Mouse (Mus musculus): ENCODE measurements around the gene Rora.
A peak's percentile ranks its signal among the peaks of the same experiment; 100 is the strongest.

Rora gene

DNA sequence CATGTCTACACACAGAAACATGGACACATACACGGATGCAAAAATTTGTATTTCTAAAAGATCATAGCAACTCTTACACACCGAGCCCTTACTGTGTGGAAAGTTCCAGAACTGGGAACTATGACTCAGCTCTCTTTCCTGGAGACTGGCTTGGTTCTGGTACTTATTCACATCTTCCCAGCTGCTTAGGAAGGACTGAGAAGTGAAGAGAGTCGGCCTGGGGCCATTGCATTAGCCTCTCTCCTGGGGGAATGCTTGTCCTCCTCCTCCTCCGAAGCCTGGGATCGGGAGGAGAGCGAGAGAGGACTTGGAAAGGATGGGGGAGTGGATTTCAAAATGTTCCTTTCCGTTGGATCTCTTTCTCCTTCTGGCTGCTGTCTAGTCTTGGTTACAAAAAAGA is 511.1 kb downstream of the Rora start:
- no peak for DNase-seq

DNA sequence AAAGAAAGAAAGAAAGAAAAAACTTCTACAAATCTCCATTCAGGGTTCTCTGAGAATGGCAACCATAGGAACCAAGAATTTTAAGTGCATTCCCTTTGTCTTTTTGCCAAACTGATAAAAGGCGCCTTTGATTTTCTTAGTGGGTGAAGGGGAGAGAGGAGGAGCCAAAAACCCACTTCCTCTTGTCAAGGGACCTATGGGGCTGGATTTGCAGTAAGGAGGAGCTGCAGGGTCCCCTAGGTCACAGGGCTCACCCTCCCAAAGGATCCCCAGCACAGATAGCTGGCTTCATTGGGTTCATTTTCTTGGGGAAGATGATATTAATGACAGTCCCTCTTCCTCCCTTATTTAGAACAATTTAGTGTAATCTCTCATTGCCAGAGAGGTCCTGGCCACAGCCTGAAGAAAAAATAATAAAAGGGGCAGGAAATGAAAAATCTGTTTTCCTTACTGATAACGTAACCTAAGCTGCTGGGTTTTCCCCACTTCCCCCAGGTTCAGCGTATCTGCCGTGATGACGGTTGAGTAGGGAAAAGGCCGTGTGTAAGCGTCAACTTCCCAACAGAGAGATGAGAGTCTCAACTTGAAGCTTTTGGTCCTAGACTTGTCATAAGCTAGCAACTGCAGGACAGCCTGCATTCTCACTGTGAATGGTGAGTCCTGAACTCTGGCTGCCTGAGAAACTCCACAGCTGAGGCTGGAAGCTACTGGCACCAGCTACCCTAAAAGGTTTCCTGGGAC is 511.7 kb downstream of the Rora start:
- DNase-seq: no peak

DNA sequence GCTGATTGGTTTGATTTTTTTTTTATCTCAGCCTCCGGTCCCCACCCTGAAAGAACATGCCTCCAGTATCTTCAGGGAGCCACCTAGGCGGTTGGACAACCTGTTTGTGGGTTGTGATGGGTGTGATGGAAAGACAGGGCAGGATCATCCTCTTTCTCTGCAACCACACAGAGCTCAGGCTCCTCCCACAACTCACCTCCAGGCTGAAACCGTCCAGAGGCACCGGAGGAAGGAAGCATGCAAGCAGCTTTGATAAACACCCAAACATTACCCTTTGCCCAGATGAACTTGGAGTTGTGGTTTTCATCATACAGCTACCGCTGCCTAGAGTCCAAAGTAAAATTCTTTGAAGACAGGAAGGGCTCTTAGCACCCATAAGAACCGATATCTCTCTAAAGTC is 520.5 kb downstream of the Rora start:
- DNase-seq: no peak

DNA sequence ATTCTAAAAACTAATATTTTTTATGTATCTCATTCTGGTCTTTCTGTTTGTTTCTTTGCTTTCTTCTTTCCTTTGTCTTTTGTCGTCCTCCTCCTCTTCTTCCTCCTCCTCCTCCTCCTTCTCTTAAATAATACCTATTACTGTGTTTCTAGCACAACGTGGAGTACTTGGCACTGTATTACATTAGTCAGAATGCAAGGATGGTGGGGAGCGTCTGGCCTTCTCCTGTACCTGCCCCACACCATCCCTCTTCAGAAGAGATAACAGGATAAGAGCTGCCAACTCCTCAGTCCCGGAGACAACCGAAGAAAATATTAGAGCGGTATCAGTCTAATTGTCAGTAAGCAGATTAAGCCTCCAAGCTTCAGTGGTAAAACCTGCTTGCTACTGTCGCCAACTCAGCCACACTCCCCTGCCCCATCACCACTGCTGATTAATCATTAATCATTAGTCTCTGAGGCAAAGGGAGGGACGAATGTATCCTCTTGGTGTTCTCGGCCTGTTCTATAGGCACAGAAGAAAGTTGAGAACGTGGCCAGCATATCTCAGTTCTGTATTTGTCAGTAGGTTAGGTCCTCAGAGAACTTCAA is 521.0 kb downstream of the Rora start:
- DNase-seq: no peak

DNA sequence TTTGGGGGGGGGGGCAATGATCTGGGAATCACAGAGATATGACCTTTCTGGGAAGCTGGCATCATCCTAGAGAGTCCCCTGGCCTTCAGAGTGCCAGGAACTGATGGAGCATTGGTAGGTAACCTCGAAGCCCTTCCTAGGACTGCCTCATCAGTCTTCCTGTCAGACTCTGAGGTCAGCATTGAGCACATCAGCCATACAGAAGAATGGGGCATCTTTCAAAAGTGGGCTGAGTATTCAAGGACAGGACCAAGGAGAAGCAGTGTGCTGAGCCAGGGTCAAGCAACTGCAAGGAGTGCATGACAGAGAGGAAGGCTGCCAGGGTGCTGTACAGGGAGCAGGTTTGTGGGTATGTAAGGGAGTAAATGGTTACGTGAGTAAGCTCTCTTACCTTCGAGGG is 523.4 kb downstream of the Rora start:
- no peak for DNase-seq

DNA sequence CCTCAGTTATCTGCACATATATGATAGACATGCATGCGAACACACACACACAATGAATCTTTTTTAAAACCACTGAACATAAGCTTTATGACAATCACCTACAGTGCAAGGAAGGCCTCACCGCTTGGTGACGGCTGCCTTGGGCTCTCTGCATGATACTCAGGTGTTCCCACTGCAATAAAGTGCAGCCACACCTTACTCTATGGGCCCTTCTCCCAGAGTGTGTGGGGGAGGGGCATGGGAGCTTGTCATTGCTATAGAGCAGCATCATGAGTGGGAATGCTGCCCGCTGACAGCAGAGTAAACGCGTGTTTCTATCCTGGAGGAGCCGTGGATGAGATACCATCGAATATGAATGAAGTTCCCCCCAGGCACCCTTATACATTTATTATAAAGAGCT is 525.6 kb downstream of the Rora start:
- DNase-seq: peak in 1 of 2 experiments; percentile 40

DNA sequence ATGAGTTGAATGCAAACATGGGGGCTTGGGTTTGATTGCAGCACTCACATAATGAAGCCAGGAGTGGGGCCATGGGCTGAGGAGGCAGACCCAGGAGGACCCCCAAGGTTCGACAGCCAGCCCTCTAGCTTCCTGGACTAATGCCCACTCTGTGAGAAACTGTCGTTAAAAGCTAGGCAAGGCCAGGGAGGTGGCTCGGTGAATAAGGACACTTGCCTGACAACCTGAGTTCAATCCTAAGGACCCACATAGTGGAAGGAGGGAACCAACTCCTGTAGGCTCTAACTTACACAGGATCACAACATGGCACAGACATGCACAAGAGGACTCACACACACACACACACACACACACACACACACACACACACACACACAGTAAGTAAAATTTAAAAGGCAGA is 527.4 kb downstream of the Rora start:
- no peak for DNase-seq

DNA sequence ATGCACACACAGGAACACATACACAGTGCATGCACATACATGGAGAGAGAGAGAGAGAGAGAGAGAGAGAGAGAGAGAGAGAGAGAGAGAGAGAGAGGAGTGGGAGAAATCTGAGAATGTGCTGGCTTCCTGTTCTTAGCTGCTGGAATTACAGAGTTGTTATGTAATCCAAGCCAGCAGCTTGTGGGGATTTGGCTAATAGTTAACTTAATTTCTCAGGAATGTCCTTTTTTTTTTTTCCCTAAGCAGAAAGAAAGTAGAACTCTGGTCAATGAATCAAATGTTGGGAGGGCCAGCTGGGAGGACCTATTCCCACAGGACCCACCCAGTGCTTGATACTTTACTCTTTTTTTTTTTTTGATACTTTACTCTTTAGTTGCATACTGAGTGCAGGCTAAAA is 527.8 kb downstream of the Rora start:
- DNase-seq: peak in 1 of 2 experiments; percentile 13

DNA sequence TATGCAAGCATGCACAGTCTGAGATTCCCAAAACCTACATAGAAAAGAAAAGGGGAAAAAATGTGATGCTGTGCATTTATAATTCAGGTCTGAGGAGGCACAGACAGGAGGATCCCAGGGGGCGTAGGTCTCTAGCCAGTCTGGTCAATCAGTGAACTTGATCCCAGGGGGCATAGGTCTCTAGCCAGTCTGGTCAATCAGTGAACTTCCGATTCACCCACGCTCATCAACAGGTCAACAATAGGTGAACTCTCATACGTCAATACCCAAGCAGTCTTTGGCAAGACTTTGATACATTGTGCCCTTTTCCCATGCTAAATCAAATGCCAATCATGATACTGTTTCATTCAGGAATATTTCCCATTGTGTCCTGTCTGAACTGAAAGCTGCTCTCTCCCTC is 530.3 kb downstream of the Rora start:
- no peak for DNase-seq

DNA sequence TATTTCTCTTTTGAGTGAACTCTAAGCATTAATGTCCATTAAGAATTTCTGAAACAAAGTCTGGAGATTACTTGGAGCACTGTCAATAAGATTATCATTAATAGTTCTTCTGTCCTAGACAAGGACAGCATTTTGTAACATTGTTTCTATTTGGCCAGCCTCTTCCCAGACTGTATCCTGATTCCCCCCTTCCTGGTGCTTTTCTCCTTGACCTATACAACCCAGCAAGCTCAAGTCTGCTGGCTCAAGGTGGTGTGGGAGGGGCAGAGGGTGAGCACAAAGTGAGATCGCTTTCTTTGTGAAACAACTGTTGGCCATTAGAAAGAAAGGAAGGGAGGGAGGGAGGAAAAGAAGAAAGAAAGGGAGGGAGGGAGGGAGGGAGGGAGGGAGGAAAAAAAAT is 537.1 kb downstream of the Rora start:
- no peak for DNase-seq

DNA sequence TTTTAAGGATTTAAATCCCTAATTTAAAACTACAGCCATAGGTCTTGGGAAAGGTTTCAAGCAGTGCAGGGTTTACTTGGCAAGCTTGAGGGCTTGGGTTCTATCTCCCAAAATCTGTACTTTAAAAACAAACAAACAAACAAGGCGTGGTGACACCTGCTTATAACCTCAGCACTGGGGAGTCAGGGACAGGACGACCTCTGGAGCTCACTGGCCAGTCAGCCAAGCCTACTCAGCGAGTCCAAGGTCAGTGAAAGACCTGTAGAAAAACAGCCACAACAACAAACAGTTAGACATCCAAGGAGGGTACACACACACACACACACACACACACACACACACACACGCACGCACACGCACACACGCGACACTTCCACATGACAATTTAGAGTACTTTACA is 538.9 kb downstream of the Rora start:
- no peak for DNase-seq

DNA sequence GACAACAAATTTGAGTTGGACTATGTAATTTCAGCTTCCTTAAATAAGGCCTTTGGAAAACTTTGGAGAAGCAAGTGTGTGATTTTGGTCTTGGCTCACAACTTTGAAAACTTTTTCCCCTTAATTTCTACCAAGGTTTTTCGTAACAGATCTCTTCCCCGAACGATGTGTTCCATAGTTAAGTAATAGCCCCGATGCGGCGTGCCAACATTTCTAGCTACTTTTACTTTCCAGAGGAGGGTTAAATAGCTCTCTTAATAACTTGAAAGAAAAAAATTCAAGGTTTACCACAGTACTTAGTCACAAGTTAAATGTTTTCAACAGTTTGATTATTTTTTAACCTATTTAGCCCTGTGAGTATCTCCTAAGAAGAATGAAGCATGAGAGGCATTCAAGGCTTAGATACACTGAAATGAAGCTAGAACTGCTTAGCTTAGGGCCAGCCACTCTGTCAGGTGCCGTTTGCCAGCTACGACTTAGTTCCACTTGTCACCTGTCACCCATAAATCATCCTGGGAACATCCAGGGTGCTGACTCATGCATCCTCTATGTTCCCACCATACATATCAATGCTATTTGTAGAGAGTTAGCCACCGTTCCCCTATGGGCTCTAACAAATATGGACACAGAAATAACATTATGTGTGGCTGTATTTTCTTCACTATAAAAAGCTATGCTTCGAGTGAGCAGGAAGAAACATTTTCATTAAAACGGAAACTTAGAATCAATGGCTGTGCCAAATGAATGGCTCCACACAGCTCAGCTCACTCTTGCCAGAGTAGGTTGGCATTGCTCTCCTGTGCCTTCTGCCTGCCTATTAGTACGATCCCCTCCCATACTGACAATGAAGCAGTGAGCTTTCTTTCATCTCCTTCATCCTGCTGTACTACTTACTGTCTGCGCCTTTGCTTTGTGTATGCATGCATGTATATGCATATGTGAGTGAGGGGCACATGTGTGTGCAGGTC is 541.3 kb downstream of the Rora start:
- no peak for DNase-seq

DNA sequence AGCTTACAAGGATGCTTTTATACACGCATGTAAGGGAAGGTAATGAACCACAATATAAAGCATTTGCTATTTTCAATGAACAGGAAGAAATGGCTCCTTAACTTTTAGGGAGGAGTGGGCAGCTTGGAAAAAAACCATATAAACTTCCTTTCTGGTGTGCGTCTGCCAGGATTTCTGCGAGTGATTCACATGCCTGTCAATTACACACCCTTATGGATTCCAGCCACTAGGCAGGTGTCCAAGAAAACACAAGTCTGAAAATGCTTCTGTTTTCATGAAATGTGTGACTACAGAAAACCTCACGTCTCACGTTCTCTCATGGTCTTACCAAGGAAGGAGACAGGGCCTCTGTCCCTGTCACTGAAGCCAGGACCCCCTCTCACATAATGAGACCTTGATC is 560.2 kb downstream of the Rora start:
- peak in 1 of 2 experiments; percentile 19 for DNase-seq

DNA sequence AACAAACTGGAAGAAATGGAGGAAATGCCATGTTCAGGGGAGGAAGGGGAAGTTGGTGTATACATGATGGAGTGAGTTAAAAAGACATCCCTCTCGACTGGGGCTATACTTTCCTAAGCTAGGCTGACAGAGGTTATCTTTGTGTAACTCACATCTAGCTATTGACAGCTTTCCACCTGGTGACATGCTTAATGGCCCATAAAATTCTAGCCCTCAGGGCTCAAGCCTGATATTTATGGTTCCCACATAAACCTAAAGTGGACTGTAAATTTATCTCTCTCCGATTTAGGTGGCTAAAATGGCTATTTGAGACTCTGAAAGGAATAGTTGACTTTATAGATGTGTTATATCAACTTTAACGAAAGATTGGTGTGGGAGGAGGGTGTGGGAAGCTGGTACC is 571.3 kb downstream of the Rora start:
- no peak for DNase-seq

DNA sequence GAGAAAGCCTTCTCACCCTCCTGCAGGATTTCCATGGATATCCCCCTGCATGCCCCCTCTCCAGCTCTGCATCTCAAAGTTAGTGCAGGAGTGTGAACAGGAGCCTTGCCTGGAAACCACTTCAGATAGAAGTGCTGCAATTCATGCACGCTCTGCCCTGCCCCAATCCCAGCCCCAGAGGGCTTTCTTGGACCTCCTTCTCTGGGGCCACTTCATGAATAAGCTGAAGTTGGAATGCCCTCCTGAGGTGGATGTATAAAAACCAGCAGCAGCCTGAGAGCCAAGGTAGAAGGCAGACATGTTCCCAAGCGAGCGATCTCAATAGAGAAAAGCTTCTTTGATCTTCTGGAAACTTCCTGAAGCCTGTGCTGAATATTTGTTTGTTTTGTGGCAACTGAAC is 572.8 kb downstream of the Rora start:
- DNase-seq: peak; percentile 19 to 33

DNA sequence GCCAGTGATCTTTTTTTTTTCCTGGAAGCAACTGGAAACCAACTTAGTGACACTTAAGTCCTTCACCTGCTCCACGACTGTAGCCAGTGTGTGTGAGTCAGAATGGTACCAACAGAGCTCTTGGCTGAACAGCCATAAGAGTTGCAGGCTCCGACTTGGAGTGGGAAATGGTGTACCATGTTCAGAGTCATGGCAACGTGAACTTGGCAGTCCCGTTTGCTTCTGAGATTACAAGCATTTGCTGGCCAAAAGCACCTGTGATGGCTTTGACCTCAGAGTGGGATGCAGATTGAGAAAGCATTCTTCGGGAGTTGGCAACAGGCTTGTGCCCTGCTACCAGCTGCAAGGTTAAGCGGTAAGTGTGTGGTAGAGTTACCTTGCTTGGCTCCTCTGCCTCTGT is 574.2 kb downstream of the Rora start:
- no peak for DNase-seq

DNA sequence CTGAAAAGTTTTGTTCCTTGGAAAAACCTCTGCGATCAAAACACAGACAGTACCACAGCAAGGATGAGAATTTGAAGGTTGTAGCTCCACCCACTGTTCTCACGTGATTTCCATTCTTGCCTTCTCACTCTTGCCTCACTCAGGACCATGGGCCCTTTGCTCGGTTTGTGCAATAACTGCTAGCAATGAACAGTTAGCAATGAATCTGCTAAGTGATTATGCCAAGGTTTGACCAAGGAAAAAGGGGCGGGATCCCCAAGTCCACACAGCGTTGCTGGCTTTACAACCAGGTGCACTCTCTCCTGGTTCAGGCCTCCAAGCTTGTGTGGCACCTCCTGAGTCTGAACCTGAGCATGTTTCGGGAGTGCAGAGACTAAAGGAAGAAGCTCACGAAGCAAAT is 576.3 kb downstream of the Rora start:
- no peak for DNase-seq

DNA sequence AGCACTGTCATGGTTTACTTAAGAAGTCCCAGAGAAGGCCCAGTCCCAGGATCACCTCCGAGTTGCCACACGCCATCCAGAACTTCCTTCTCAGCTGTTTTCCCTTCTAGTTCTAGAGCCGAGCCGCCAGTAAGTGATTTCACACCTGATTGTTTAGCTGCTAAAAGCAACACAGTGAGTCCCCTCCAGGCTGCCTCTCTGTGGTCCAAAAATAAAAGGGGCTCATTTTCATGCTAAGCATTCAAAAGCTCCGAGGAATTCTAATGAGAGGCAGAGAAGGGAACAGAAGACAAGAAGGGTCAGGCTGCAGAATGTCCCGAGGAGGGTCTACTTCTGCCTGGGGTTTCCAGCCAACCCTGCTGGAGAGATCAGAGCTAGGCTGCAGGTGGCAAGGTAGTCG is 580.9 kb downstream of the Rora start:
- no peak for DNase-seq

DNA sequence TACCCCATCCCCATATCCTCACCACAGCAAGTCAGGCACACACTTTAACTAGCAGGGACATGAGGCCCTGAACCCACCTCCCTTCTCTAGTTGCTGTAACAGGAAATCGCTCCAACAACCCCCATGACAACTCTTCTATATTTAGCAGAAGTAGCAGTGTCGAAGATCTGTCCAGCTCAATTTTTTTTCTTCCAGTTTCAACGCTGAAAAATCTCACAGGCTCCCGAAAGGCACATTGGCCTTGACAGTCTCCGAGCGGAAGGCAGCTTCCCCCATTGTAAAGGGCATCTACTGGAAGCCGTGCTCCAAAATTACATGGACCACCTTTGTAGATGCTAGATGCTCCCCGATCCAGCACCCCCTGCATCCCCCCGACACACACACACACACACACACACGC is 583.7 kb downstream of the Rora start:
- DNase-seq: no peak

DNA sequence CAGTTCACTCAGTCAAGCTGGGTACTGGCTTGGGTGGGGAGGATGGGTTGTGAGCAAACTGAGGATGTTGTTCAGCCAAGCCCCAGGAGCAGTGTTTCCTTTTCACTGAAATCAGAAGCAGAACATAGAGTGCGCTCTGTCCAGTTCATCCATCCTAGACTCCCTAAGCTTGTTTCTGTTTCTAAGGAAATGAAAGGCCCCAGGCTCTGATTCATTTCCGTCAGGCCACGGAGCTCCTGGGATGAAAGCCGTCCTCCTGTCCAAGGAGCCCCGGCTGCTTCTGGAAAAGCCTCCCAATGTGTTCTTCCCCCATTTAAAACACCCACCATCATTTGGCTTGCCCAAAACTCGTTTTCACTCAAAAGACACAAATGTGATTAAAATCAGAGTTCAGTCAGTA is 589.0 kb downstream of the Rora start:
- no peak for DNase-seq

DNA sequence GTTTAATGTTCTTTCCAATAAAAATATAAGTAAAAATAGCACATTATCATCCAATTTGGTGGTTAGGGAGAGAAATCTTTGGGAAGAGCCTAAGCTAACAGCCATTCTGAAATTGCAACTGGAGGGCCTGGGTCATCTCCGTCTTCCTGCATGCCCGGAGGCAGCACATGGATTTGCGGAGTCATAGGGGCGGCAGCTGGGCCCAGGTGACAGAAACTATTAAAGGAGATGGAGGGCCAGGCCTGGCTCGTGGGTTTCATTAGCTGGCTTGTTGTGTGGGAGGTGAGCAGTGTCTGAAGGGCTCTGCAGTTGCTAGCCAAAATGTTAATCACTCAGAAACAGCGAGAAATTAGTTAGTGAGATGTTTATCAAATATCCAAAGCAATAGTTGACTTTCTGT is 590.0 kb downstream of the Rora start:
- no peak for DNase-seq

DNA sequence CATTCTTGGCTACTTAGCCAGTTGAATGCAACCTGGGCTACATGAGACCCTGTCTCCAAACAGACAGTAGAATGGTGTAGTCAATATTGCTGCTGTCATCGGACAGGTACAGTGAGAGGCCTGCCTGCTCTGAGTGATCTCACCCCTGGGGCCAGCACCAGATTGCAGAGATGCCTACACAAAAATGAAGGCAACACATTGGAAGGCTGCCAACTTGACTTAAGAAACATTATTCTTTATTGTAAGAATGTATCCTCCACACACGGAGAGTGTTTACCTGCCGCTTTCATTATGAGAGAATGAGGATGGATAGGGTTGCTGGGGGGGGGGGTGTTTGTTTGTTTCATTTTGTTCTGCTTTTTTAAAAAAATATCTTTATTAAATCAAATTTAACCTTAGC is 592.6 kb downstream of the Rora start:
- DNase-seq: no peak

DNA sequence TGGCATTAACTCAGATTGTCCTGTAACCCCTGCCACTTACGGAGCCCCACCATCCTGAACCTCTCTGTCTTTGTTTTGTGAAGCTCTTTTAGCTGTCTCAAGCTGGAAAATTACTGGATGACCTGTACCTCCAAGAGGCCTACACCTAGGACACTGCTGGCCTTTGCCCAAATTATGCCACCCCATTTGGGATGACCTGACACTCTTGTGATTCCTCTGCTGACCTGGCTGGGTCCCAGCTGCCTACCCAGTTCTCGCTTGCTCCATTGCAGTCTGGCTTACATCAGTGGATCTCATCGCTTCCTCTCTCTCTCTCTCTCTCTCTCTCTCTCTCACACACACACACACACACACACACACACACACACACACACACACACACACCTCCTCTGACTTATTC is 596.0 kb downstream of the Rora start:
- no peak for DNase-seq

DNA sequence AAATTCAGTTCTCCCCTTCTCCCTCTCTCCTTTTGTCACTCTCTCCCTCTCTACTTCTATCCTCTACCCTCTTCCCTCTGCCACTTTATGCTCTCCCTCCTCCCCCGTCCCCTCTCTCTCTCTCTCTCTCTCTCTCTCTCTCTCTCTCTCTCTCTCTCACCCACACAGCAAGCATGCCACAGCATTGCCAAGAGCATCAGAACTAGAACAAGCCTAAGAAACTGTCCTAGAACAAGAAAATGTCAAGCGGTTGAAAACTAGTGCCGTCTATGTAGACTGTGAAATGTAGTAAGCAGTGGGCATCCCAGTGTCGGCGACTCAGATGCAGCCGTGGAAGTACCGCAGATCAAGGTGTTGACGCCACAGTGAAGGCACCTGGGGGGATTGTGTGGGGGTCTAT is 596.7 kb downstream of the Rora start:
- DNase-seq: no peak
